Mouse (Mus musculus) monocyte, adult 5-6 weeks (primary cell): ENCODE measurements around the gene Nuf2. TPM values are rescaled to one million over a fixed set of nuclear protein-coding genes. Genes with fewer than 3 reads are reported as not detected.

ENCODE experiments used
- ATAC-seq: fragments of 153-309, 156-312 bp; replicated peaks from 2 replicates; pipeline ENCODE4 v1.8.0; 2017; ENCODE audit warnings: mild to moderate bottlenecking; ENCODE audit not compliant: low TSS enrichment, insufficient number of reproducible peaks, severe bottlenecking, poor library complexity, low FRiP score
- total RNA-seq: library from RNA; stranded (forward); fragments of 200-1000, 200-491, 200-594 nt; gene quantifications from 3 replicates; pipeline ENCODE4 v1.2.3, GENCODE M21; 2017

Gene Nuf2
- total RNA-seq, 1 experiment from 2014 or later, result 0.57 TPM

GRCm38 (mm10) chr1:169484565-169484964 lies 46.7 kb downstream of the Nuf2 start:
- no peak for ATAC-seq

- no peak for ATAC-seq
Measured at GRCm38 (mm10) chr1:169482596-169483335, 48.5 kb downstream of the Nuf2 start.

DNA sequence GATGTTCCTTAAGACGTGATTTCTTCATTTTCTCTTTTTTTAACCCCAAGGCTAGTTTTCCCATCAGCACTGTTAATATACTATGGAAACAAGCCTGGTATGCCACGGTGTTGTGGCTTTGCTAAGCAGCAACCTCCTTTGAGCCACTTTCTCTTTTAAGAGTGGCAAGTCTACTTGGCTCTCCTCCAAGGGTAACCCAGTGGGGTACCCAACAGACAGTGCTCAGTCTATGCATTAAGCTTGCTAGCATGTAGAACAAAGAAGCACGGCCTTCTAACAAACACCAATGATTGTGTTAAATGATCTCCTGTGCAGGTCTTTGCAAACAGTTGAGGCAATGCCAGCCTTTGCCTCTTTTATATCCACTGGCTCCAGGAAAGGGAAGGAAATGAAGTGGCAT lies 60.1 kb downstream of the Nuf2 start:
- ATAC-seq, result no peak

DNA sequence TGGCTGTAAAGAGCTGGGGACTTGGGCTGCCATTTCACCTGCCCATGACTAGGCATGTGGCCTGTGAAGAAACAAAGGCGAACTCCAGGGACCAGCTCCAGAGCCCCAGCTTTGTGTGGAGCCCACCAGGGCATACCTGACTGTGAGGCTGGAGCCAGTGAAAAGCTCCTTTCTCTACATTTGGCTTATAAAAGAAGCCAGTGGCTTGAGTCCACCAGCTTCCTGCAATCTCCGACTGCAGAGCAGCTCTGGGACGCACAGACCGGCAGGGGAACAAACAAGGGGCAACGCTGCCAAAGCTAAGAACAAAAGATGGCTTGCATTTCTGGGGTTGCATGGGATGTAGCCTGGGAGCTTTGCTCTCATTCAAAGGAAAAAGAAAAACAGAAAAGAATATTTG lies 63.5 kb downstream of the Nuf2 start:
- ATAC-seq, result no peak

DNA sequence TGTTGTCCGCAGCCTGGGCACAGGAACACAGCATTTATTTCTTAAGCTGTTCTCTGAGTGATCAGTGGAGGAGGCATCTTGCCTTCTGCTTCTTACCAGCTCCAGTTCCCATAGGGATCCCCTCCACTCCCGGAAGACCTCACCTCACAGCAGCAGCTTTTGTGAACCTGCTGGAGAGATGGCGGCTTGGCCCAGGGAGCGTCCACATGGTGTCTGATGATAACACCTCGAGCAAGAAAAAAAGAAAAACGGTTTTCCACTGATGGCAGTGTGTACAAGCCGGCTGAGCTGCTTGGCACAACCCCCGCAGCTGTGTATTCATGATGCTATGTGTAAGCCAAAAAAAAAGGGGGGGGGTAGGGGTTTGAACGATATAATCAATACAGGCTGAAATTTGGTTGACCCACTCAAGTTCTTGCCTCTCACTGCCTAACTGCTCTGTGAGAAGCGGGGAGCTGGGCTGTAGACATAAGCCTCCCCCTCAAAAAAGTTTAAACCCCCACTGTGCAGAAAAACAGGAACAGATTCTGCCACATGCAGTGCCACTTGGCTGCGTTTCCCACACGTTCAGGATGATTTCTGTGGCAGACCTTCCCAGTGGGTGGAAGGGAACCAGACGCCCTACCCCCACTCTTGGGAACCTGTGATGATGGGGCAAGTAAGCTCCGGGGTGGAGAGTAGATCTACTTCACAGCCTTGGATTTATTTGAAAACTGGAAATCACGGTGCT lies 68.7 kb downstream of the Nuf2 start:
- no peak for ATAC-seq

GRCm38 (mm10) chr1:169459071-169459782 lies 72.0 kb downstream of the Nuf2 start:
- no peak for ATAC-seq

Other genes starting within 250 kb of the Nuf2 start
- gene Rgs5, start 124.0 kb upstream of the Nuf2 start, total RNA-seq, result not detected in 3 replicates
- not detected in 3 replicates for gene Rgs4, start 216.2 kb upstream of the Nuf2 start, total RNA-seq